In genomic region chrX:42360173-42360931, GRCm38 (mm10) we compare ENCODE assay signal across 9 mouse cellular contexts.
DNase-seq lines count a peak whose midpoint lies in the region; ATAC-seq and TF ChIP-seq lines count a peak whose summit lies in the region.
"Had no signal": no experiment of that assay in that cellular context is flagged by ENCODE, and none has a peak within 500 bp of the region (broad histone marks: within the 10 kb centered on the region; RNA-seq: fewer than 3 reads in every experiment).

No protein-coding gene starts in this region.

- no peak for DNase-seq in frontal cortex, postnatal 14 days (ENCODE audit: low spot score in 2 of 2)
- peak; percentile 78 for DNase-seq in kidney, postnatal 0 days (ENCODE audit: low spot score)
- peak; percentile 38 for DNase-seq in midbrain, embryonic 10.5 days (ENCODE audit: low spot score)
- DNase-seq in thymus, postnatal 10 days (ENCODE audit: low spot score in 2 of 2): peak; percentile 34 to 35
- no peak for DNase-seq in right cerebral cortex, postnatal 4 days

- H3K4me3 ChIP-seq in brown adipose tissue, adult 24 weeks (ENCODE audit: insufficient read depth, low read depth, low read length): peak overlapping the region; percentile 41
- H3K4me3 ChIP-seq in heart, embryonic 11.5 days (ENCODE audit: low read depth, low read length): peak overlapping the region; percentile 26
- H3K4me3 ChIP-seq in kidney, postnatal 0 days (replicated peaks; ENCODE audit: low read depth, low read length): peak overlapping the region; percentile 23
- peak overlapping the region; percentile 35 for H3K4me3 ChIP-seq in midbrain, embryonic 10.5 days

- TF ChIP-seq CTCF in kidney, postnatal 0 days (IDR thresholded peaks at IDR 0.05; ENCODE audit: low read depth): peak; percentile 34; the same call in 1 of the 2 replicates

- H3K27ac ChIP-seq in brown adipose tissue, adult 24 weeks (replicated peaks; ENCODE audit: low read depth, low read length): no peak overlapping the region
- H3K27ac ChIP-seq in heart, embryonic 11.5 days (ENCODE audit: low read depth, low read length): no peak overlapping the region
- H3K27ac ChIP-seq in kidney, postnatal 0 days: no peak overlapping the region
- H3K27ac ChIP-seq in midbrain, embryonic 10.5 days (replicated peaks): peak overlapping the region; percentile 82

- no peaks in the 10 kb centered on the region for H3K4me1 ChIP-seq in brown adipose tissue, adult 24 weeks (ENCODE audit: control insufficient read depth, insufficient read depth, insufficient read length, low read length)
- H3K4me1 ChIP-seq in heart, embryonic 11.5 days (ENCODE audit: control insufficient read depth, insufficient read depth, low read length): no peaks in the 10 kb centered on the region
- H3K4me1 ChIP-seq in kidney, postnatal 0 days (replicated peaks; ENCODE audit: insufficient read depth, low read length): no peaks in the 10 kb centered on the region
- H3K4me1 ChIP-seq in midbrain, embryonic 10.5 days: peaks cover 23% of the 10 kb centered on the region

- peak; percentile 65; the same call in 1 of the 2 replicates for ATAC-seq in frontal cortex, adult (ENCODE audit: low TSS enrichment)
- ATAC-seq in heart, embryonic 11.5 days (replicated peaks; ENCODE audit: insufficient number of reproducible peaks, low FRiP score, low TSS enrichment): no peak
- no peak; the same call in 1 of the 2 replicates for ATAC-seq in kidney, postnatal 0 days (replicated peaks; ENCODE audit: low FRiP score, low read depth)

- 20% methylated on average over 15 of the region's 15 CpGs for WGBS in heart, embryonic 11.5 days (ENCODE audit: insufficient replicate concordance)
- 24% methylated on average over 15 of the region's 15 CpGs for WGBS in kidney, postnatal 0 days
- 23% methylated on average over 15 of the region's 15 CpGs for WGBS in midbrain, embryonic 10.5 days

- H3K36me3 ChIP-seq in heart, embryonic 11.5 days (ENCODE audit: control insufficient read depth, insufficient read depth, low read length): no peaks in the 10 kb centered on the region
- H3K36me3 ChIP-seq in kidney, postnatal 0 days (ENCODE audit: insufficient read depth, low read length): no peaks in the 10 kb centered on the region
- no peaks in the 10 kb centered on the region for H3K36me3 ChIP-seq in midbrain, embryonic 10.5 days
- H3K36me3 ChIP-seq: G1E had no signal

- no peaks in the 10 kb centered on the region for H3K27me3 ChIP-seq in heart, embryonic 11.5 days (ENCODE audit: control insufficient read depth, insufficient read depth, low read length)
- no peaks in the 10 kb centered on the region for H3K27me3 ChIP-seq in kidney, postnatal 0 days (ENCODE audit: insufficient read depth, low read length)
- peaks cover 8% of the 10 kb centered on the region; the same call in 1 of the 2 replicates for H3K27me3 ChIP-seq in midbrain, embryonic 10.5 days (ENCODE audit: low read depth, poor library complexity, severe bottlenecking)

- H3K9me3 ChIP-seq in heart, embryonic 11.5 days (replicated peaks; ENCODE audit: control insufficient read depth, low read length): no peaks in the 10 kb centered on the region
- no peaks in the 10 kb centered on the region for H3K9me3 ChIP-seq in kidney, postnatal 0 days (replicated peaks; ENCODE audit: low read length)
- H3K9me3 ChIP-seq in midbrain, embryonic 10.5 days (replicated peaks): no peaks in the 10 kb centered on the region
- H3K9me3 ChIP-seq: G1E had no signal

- H3K9ac ChIP-seq in heart, embryonic 11.5 days (ENCODE audit: low read depth, low read length): no peak overlapping the region
- no peak overlapping the region for H3K9ac ChIP-seq in kidney, postnatal 0 days (ENCODE audit: low read depth, low read length)

- peak overlapping the region; percentile 56 for H3K4me2 ChIP-seq in heart, embryonic 11.5 days
- peak overlapping the region; percentile 50 for H3K4me2 ChIP-seq in kidney, postnatal 0 days (ENCODE audit: low read length)

Comparison
In these comparisons a context has a peak if more than half of its experiments do, and no peak if none do; other contexts are left out.
1. DNase-seq: peak in kidney, postnatal 0 days (single experiment), midbrain, embryonic 10.5 days (single experiment) and thymus, postnatal 10 days (2 of 2); none in frontal cortex, postnatal 14 days (0 of 2) and right cerebral cortex, postnatal 4 days (single experiment).
2. Peak in every context shown above with its lines, with median percentiles within 50 percentile points of each other: H3K4me3 ChIP-seq.